Mouse (Mus musculus) forebrain, embryonic 14.5 days (tissue): ENCODE results near the gene Tacr1. TPM values are rescaled to one million over a fixed set of nuclear protein-coding genes. Genes with fewer than 3 reads are reported as not detected.
"Not testable (repeated sequence)": the region's sequence is repeated elsewhere in the genome, so short reads cannot be mapped to it uniquely, and the experiment has no call there.

Experiments used
- ATAC-seq: fragments of 200-750 bp; cut with Nextera tagmentation; 2 replicates; pipeline ENCODE4 v1.8.0; 2017; ENCODE audit warnings: mild to moderate bottlenecking, moderate library complexity
- DNase-seq: peaks from one replicate; pipeline ENCODE4 v3.0.0-alpha.2; 2015; ENCODE audit warnings: low spot score
- H3K27ac ChIP-seq: fragments of 300-500 bp; sonication (generic); 2 replicates; pipeline ENCODE4 v1.5.1; 2014; ENCODE audit warnings: low read depth, mild to moderate bottlenecking, control low read depth, low read length, moderate library complexity
- H3K27me3 ChIP-seq: fragments of 300-500 bp; sonication (generic); replicated peaks from 2 replicates; pipeline ENCODE4 v1.6.1; 2014; ENCODE audit warnings: low read length, control low read depth, mixed read lengths; ENCODE audit not compliant: control insufficient read depth, insufficient read depth
- H3K36me3 ChIP-seq: fragments of 300-500 bp; sonication (generic); 2 replicates; pipeline ENCODE4 v1.6.1; 2014; ENCODE audit warnings: low read length, control low read depth; ENCODE audit not compliant: control insufficient read depth, insufficient read depth
- H3K4me1 ChIP-seq: fragments of 300-500 bp; sonication (generic); 2 replicates; pipeline ENCODE4 v1.6.1; 2014; ENCODE audit warnings: antibody characterized with exemption, low read length, control low read depth; ENCODE audit not compliant: control insufficient read depth, insufficient read depth
- H3K4me2 ChIP-seq: fragments of 300-500 bp; sonication (generic); 2 replicates; pipeline ENCODE4 v1.6.1; 2014; ENCODE audit warnings: mild to moderate bottlenecking, control low read depth, low read length
- H3K4me3 ChIP-seq: fragments of 300-500 bp; sonication (generic); 2 replicates; pipeline ENCODE4 v1.5.1; 2014; ENCODE audit warnings: low read depth, low read length, control low read depth
- H3K9ac ChIP-seq: fragments of 300-500 bp; sonication (generic); 2 replicates; pipeline ENCODE4 v1.6.1; 2014; ENCODE audit warnings: mild to moderate bottlenecking, low read length, control low read depth, moderate library complexity
- H3K9me3 ChIP-seq: fragments of 300-500 bp; sonication (generic); replicated peaks from 2 replicates; pipeline ENCODE4 v1.6.1; 2016; ENCODE audit warnings: low read length, control low read depth, mixed read lengths; ENCODE audit not compliant: control insufficient read depth
- WGBS: fragments of 180-500 bp; shearing (Covaris S2); extraction: QIAGEN DNeasy Blood & Tissue Kit; methylation state at CpG from one replicate; pipeline ENCODE4 v1.1.7; 2014; 5-methylcytosine and 5-hydroxymethylcytosine counted together
- polyA plus RNA-seq: library from polyadenylated mRNA; unstranded; fragments of >200 nt; fragmentation: Nextera tagmentation; extraction: Ambion mirVana; gene quantifications from 2 replicates; pipeline ENCODE4 v1.2.1, GENCODE M21; 2014

The Tacr1 gene
- polyA plus RNA-seq, 1 experiment from 2014 or later, result 0.84 TPM

DNA sequence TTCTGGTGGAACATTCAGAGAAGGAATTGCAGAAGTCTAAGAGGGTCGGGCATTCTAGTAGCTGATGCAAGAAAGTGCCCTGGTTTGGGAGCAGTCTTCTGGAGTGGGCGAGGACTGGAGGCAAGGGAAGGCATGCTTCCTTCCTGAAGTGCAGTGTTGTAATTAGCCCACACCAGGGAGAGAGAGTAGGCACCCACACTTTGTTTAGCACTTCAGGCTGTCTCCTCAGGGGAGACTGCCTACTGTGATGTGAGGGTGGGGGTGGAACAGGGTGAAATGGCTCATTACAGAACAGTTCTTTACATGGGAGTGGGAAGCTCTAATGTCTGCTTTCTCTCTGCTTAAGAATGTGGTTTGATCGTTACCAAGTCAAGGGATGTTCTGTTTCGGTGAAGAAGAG, 35.0 kb downstream of the Tacr1 start:
- no peak overlapping the region for H3K9ac ChIP-seq
- no peak overlapping the region for H3K4me2 ChIP-seq
- no peak for DNase-seq
- no peaks in the 10 kb centered on the region for H3K4me1 ChIP-seq
- H3K27ac ChIP-seq, result no peak overlapping the region
- no peaks in the 10 kb centered on the region for H3K36me3 ChIP-seq
- H3K4me3 ChIP-seq, result no peak overlapping the region
- ATAC-seq, result no peak
- H3K27me3 ChIP-seq, result no peaks in the 10 kb centered on the region
- no peaks in the 10 kb centered on the region for H3K9me3 ChIP-seq
- WGBS, result 50% methylated on average over 4 of the region's 4 CpGs

GRCm38 (mm10) chr6:82452206-82453095, 50.3 kb downstream of the Tacr1 start:
- not testable (repeated sequence) for H3K36me3 ChIP-seq, H3K4me3 ChIP-seq, H3K27ac ChIP-seq, H3K27me3 ChIP-seq, H3K4me1 ChIP-seq, ATAC-seq, H3K9ac ChIP-seq, H3K4me2 ChIP-seq, H3K9me3 ChIP-seq
- DNase-seq, result peak; percentile 25
- WGBS, result 68% methylated on average over 8 of the region's 8 CpGs

DNA sequence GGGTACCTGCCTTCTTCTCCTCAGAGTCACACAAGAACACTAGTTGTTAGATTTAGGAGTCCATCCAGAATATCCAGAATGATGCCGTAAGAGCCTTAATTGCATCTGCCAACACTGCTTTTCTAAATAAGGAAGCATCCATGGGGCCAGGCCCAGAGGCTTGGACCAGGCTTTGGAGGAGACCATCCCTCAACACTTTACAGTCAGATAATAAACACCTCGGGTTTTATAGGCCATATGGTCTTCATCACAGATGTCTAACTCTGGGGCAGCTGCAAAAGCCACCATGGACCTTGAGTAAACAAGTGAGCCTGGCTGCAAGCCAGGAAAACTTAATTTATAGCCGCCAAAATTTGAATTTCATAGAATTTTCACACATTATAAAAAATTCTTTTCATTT, 53.1 kb downstream of the Tacr1 start:
- Histone ChIP-seq H3K36me3 (no peaks in the 10 kb centered on the region), H3K9me3 (no peaks in the 10 kb centered on the region), H3K4me2 (no peak overlapping the region), H3K4me3 (no peak overlapping the region), H3K4me1 (peaks cover 8% of the 10 kb centered on the region; the same call in 1 of the 2 replicates), H3K27me3 (no peaks in the 10 kb centered on the region), H3K9ac (no peak overlapping the region), H3K27ac (no peak overlapping the region)
- no peak for ATAC-seq
- WGBS, result 79% methylated on average over 3 of the region's 3 CpGs
- no peak for DNase-seq

GRCm38 (mm10) chr6:82457163-82457763, 55.1 kb downstream of the Tacr1 start:
- no peak overlapping the region for H3K27ac ChIP-seq

GRCm38 (mm10) chr6:82458762-82459389, 56.7 kb downstream of the Tacr1 start:
- WGBS, result 24% methylated on average over 15 of the region's 15 CpGs
- DNase-seq (peak; percentile 84), ATAC-seq (peak; percentile 89)
- H3K4me2 ChIP-seq, result no peak overlapping the region
- no peaks in the 10 kb centered on the region for H3K36me3 ChIP-seq
- no peaks in the 10 kb centered on the region for H3K27me3 ChIP-seq
- H3K4me1 ChIP-seq, result peaks cover 8% of the 10 kb centered on the region; the same call in 1 of the 2 replicates
- H3K9me3 ChIP-seq, result no peaks in the 10 kb centered on the region
- H3K9ac ChIP-seq, result no peak overlapping the region
- H3K27ac ChIP-seq, result no peak overlapping the region
- H3K4me3 ChIP-seq, result no peak overlapping the region

More at GRCm38 (mm10) chr6:82457163-82457763, 55.1 kb downstream of the Tacr1 start:
- H3K27me3 ChIP-seq, result no peaks in the 10 kb centered on the region
- peaks cover 8% of the 10 kb centered on the region; the same call in 1 of the 2 replicates for H3K4me1 ChIP-seq
- DNase-seq (no peak), ATAC-seq (no peak)
- H3K9ac ChIP-seq, result no peak overlapping the region
- WGBS, result 80% methylated on average over 7 of the region's 7 CpGs
- H3K9me3 ChIP-seq, result no peaks in the 10 kb centered on the region
- no peak overlapping the region for H3K4me3 ChIP-seq
- no peaks in the 10 kb centered on the region for H3K36me3 ChIP-seq
- no peak overlapping the region for H3K4me2 ChIP-seq

- Histone ChIP-seq H3K9me3 (no peaks in the 10 kb centered on the region), H3K4me3 (no peak overlapping the region), H3K27me3 (no peaks in the 10 kb centered on the region), H3K9ac (no peak overlapping the region), H3K4me1 (peaks cover 8% of the 10 kb centered on the region; the same call in 1 of the 2 replicates), H3K4me2 (no peak overlapping the region), H3K36me3 (no peaks in the 10 kb centered on the region), H3K27ac (no peak overlapping the region)
- ATAC-seq (no peak), DNase-seq (peak; percentile 37)
- WGBS, result 78% methylated on average over 4 of the region's 4 CpGs
These were observed 61.0 kb downstream of the Tacr1 start for GRCm38 (mm10) chr6:82463171-82463570.

GRCm38 (mm10) chr6:82474477-82474876, 72.3 kb downstream of the Tacr1 start:
- 73% methylated on average over 6 of the region's 6 CpGs for WGBS
- Histone ChIP-seq H3K4me2 (no peak overlapping the region), H3K36me3 (no peaks in the 10 kb centered on the region), H3K4me1 (no peaks in the 10 kb centered on the region), H3K4me3 (no peak overlapping the region), H3K9ac (no peak overlapping the region), H3K27me3 (no peaks in the 10 kb centered on the region), H3K9me3 (no peaks in the 10 kb centered on the region), H3K27ac (no peak overlapping the region)
- DNase-seq (no peak), ATAC-seq (no peak)

DNA sequence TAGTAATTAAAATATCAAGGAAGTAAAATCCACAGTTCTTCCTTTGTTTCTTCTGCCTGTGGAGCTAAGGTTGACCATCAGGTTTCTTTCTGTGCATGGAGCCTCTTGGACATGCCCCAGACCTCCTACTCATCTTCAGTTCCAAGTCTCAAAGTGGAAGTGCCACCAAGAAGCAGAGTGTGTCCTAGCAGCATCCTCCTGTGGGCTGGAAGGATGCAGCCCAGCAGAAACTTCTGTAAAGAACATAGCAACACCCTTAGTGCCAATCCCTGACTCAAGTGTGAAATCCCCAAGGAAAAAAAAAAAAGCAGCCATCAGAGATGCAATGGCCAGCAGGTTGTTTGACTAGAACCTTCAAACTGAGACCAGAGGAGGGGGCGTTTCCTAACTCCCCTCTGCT, 81.7 kb downstream of the Tacr1 start:
- Histone ChIP-seq H3K4me2 (no peak overlapping the region), H3K9me3 (no peaks in the 10 kb centered on the region), H3K27me3 (no peaks in the 10 kb centered on the region), H3K4me1 (no peaks in the 10 kb centered on the region), H3K4me3 (no peak overlapping the region), H3K36me3 (no peaks in the 10 kb centered on the region), H3K27ac (no peak overlapping the region), H3K9ac (no peak overlapping the region)
- 85% methylated on average over 1 of the region's 1 CpGs for WGBS
- ATAC-seq, result no peak
- no peak for DNase-seq
